Comparison of ENCODE assay signal across 11 mouse cellular contexts in the genomic region with DNA sequence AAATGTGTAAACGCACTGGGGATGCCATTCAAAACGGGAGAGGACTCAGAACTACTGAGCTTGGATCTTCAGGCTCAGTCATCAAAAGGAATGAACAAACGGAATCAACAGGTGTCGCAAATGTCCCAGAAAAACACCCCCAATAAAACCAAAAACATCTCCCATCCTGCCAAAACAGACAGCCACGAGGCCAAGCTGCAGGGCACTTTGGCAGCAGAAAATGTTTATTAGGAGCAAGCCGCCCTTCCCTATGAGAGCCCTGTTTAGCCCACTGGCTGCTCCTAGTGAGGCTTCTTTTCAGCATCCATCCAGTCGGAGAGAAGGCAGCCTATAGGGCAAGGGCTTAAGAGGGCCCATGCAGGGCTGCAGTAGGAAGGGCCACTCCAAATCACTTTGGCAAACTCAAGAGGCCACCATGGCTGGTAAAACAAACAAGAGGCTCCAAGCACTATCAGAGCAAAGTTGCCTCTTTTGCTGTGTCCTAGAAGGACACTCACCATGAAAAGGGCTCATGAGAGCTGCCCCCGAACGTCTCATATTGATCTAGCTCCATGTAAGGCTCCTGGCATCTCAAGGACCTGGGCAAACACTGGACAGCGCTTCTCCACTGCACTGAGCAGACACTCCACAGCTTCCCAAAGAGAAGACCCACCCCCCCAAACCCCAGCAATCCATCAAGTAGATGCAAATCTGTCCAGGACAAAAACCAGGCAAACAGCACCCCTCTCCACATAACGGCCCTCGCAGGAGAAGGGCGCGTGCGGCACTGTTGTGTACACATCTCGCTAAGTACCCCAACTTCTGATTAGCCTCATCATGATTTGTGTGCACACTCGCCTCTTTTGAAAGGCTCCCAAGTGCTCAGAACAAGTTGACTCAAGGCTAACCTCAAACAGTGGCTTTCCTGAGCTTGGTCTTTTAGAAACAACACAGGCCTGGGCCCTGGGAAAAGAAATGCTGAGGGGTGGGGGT.
DNase-seq lines count a peak whose midpoint lies in the region; ATAC-seq and TF ChIP-seq lines count a peak whose summit lies in the region.
"Had no signal": no experiment of that assay in that cellular context is flagged by ENCODE, and none has a peak within 500 bp of the region (broad histone marks: within the 10 kb centered on the region; RNA-seq: fewer than 3 reads in every experiment).

No protein-coding gene starts in this region.

- ATAC-seq in hindbrain, embryonic 12.5 days (ENCODE audit: low FRiP score): no peak
- peak; percentile 82 for ATAC-seq in lung, postnatal 0 days
- no peak for ATAC-seq in neural tube, embryonic 14.5 days (ENCODE audit: low read depth)

- no peak for TF ChIP-seq CTCF in lung, postnatal 0 days (IDR thresholded peaks at IDR 0.05)
- no peak for TF ChIP-seq CTCF in thymus, adult 2 months (IDR thresholded peaks at IDR 0.05; ENCODE audit: borderline replicate concordance, control insufficient read depth, extremely low read depth, insufficient read depth, low read length, poor library complexity)

- TF ChIP-seq EP300 in lung, postnatal 0 days (IDR thresholded peaks at IDR 0.05): peak; percentile 30

- no peak overlapping the region for H3K9ac ChIP-seq in hindbrain, embryonic 12.5 days
- H3K9ac ChIP-seq in lung, postnatal 0 days (replicated peaks; ENCODE audit: low read depth): no peak overlapping the region
- H3K9ac ChIP-seq in neural tube, embryonic 14.5 days (replicated peaks; ENCODE audit: low read depth, low read length): no peak overlapping the region
- H3K9ac ChIP-seq: liver, embryonic 14.5 days had no signal

- H3K36me3 ChIP-seq in hindbrain, embryonic 12.5 days: no peaks in the 10 kb centered on the region
- H3K36me3 ChIP-seq in lung, postnatal 0 days (ENCODE audit: insufficient read depth, low read length): no peaks in the 10 kb centered on the region
- no peaks in the 10 kb centered on the region for H3K36me3 ChIP-seq in neural tube, embryonic 14.5 days (ENCODE audit: control insufficient read depth, insufficient read depth, low read length)
- H3K36me3 ChIP-seq in thymus, adult 2 months (ENCODE audit: control insufficient read depth, insufficient read depth, low read length): no peaks in the 10 kb centered on the region

- H3K27ac ChIP-seq in hindbrain, embryonic 12.5 days: peak overlapping the region; percentile 44; the same call in 1 of the 2 replicates
- H3K27ac ChIP-seq in lung, postnatal 0 days (ENCODE audit: low read length): no peak overlapping the region
- H3K27ac ChIP-seq in neural tube, embryonic 14.5 days (ENCODE audit: low read depth, low read length): no peak overlapping the region
- no peak overlapping the region for H3K27ac ChIP-seq in thymus, adult 2 months (ENCODE audit: control insufficient read depth, insufficient read depth, low read length)
- H3K27ac ChIP-seq: liver, embryonic 14.5 days had no signal

- H3K27me3 ChIP-seq in hindbrain, embryonic 12.5 days: peaks cover 11% of the 10 kb centered on the region; the same call in 1 of the 2 replicates
- peaks cover 5% of the 10 kb centered on the region; the same call in 1 of the 2 replicates for H3K27me3 ChIP-seq in lung, postnatal 0 days (replicated peaks; ENCODE audit: insufficient read depth, low read length)
- H3K27me3 ChIP-seq in neural tube, embryonic 14.5 days (ENCODE audit: control insufficient read depth, insufficient read depth, low read length): no peaks in the 10 kb centered on the region
- H3K27me3 ChIP-seq in thymus, adult 2 months (ENCODE audit: control insufficient read depth, insufficient read depth, low read length): no peaks in the 10 kb centered on the region
- H3K27me3 ChIP-seq: CH12.LX had no signal

- DNase-seq in ovary, adult 18-20 months (ENCODE audit: low spot score): peak; percentile 12
- no peak for DNase-seq in ovary, postnatal 14 days (ENCODE audit: low spot score)
- DNase-seq in lung, postnatal 0 days (ENCODE audit: low spot score): peak; percentile 81
- DNase-seq in layer of hippocampus, adult 9-11 months: no peak
- no peak for DNase-seq in thymus, adult 2 months
- no peak for DNase-seq in gastrocnemius, postnatal 25 days
- DNase-seq: kidney, adult 18-20 months had no signal

- TF ChIP-seq POLR2A in thymus, adult 2 months (IDR thresholded peaks at IDR 0.05; ENCODE audit: control insufficient read depth, extremely low read depth, insufficient read depth, low read length, poor library complexity): no peak

- no peaks in the 10 kb centered on the region for H3K9me3 ChIP-seq in hindbrain, embryonic 12.5 days (replicated peaks)
- no peaks in the 10 kb centered on the region for H3K9me3 ChIP-seq in lung, postnatal 0 days (ENCODE audit: low read length)
- H3K9me3 ChIP-seq in neural tube, embryonic 14.5 days (ENCODE audit: control insufficient read depth, low read length): no peaks in the 10 kb centered on the region

- WGBS in hindbrain, embryonic 12.5 days: 40% methylated on average over 17 of the region's 17 CpGs
- WGBS in lung, postnatal 0 days: 38% methylated on average over 17 of the region's 17 CpGs
- WGBS in neural tube, embryonic 14.5 days: 27% methylated on average over 17 of the region's 17 CpGs
- WGBS in thymus, adult 2 months: 92% methylated on average over 17 of the region's 17 CpGs

- H3K4me3 ChIP-seq in hindbrain, embryonic 12.5 days: no peak overlapping the region
- no peak overlapping the region for H3K4me3 ChIP-seq in lung, postnatal 0 days (ENCODE audit: low read depth, low read length)
- no peak overlapping the region for H3K4me3 ChIP-seq in neural tube, embryonic 14.5 days (ENCODE audit: low read depth, low read length)
- no peak overlapping the region for H3K4me3 ChIP-seq in thymus, adult 2 months (ENCODE audit: control insufficient read depth, insufficient read depth, low read length)

- H3K4me2 ChIP-seq in hindbrain, embryonic 12.5 days (replicated peaks): no peak overlapping the region
- H3K4me2 ChIP-seq in lung, postnatal 0 days (replicated peaks; ENCODE audit: low read depth, low read length): no peak overlapping the region
- H3K4me2 ChIP-seq in neural tube, embryonic 14.5 days (ENCODE audit: low read depth, low read length): peak overlapping the region; percentile 7; the same call in 1 of the 2 replicates

- H3K4me1 ChIP-seq in hindbrain, embryonic 12.5 days: peaks cover 70% of the 10 kb centered on the region
- H3K4me1 ChIP-seq in lung, postnatal 0 days (ENCODE audit: insufficient read depth, low read depth, low read length): peaks cover 5% of the 10 kb centered on the region; the same call in 1 of the 2 replicates
- peaks cover 12% of the 10 kb centered on the region; the same call in 1 of the 2 replicates for H3K4me1 ChIP-seq in neural tube, embryonic 14.5 days (ENCODE audit: control insufficient read depth, insufficient read depth, low read length)
- no peaks in the 10 kb centered on the region for H3K4me1 ChIP-seq in thymus, adult 2 months (replicated peaks; ENCODE audit: control insufficient read depth, insufficient read depth, low read length)

Comparison
In these comparisons a context has a peak if more than half of its experiments do, and no peak if none do; other contexts are left out.
1. DNase-seq: peak in ovary, adult 18-20 months (single experiment) and lung, postnatal 0 days (single experiment); none in ovary, postnatal 14 days (single experiment), layer of hippocampus, adult 9-11 months (single experiment), thymus, adult 2 months (single experiment) and gastrocnemius, postnatal 25 days (single experiment).